Mouse (Mus musculus) lung, adult 2 months (tissue): ENCODE results near the gene Cchcr1. TPM values are rescaled to one million over a fixed set of nuclear protein-coding genes. Genes with fewer than 3 reads are reported as not detected.

ENCODE experiments used
- DNase-seq: peaks from one replicate; pipeline ENCODE4 v3.0.0; 2022
- H3K4me1 ChIP-seq: fragments of 200-500 bp; 2 replicates; pipeline ENCODE4 v1.6.1; 2011; ENCODE audit warnings: low read length; ENCODE audit not compliant: control insufficient read depth, insufficient read depth
- H3K4me3 ChIP-seq: fragments of 200-500 bp; replicated peaks from 2 replicates; pipeline ENCODE3; 2011; ENCODE audit warnings: low read depth, mild to moderate bottlenecking, control low read depth, low read length; ENCODE audit errors: extremely low read depth
- CTCF ChIP-seq: fragments of 200-500 bp; IDR thresholded peaks from 2 replicates; pipeline ENCODE4 v1.5.1; 2011; ENCODE audit warnings: mild to moderate bottlenecking, low read length, control low read depth; ENCODE audit not compliant: insufficient read depth
- POLR2A ChIP-seq: fragments of 200-500 bp; IDR thresholded peaks from 2 replicates; pipeline ENCODE4 v1.6.1; 2011; ENCODE audit warnings: low read depth, mild to moderate bottlenecking, control low read depth, low read length, borderline replicate concordance; ENCODE audit errors: extremely low read depth
- WGBS: fragments of 180-500 bp; shearing (Covaris S2); methylation state at CpG from one replicate; pipeline ENCODE4 v1.1.7; 2018; 5-methylcytosine and 5-hydroxymethylcytosine counted together
- polyA plus RNA-seq: library from polyadenylated mRNA; depleted of rRNA; stranded (reverse); fragments of >200 nt; gene quantifications from 2 replicates; pipeline ENCODE4 v1.2.3, GENCODE M21; 2012

Cchcr1 gene
- polyA plus RNA-seq, 1 experiment = 8.4 TPM

GRCm38 (mm10) chr17:35513886-35514285, 3.0 kb upstream of the Cchcr1 start:
- TF ChIP-seq POLR2A (no peak), CTCF (peak; percentile 69)
- H3K4me3 ChIP-seq = no peak overlapping the region
- H3K4me1 ChIP-seq = no peaks in the 10 kb centered on the region
- DNase-seq = peak; percentile 80
- WGBS = 18% methylated on average over 2 of the region's 2 CpGs

GRCm38 (mm10) chr17:35514756-35515155, 2.1 kb upstream of the Cchcr1 start:
- 72% methylated on average over 6 of the region's 6 CpGs for WGBS
- H3K4me1 ChIP-seq = no peaks in the 10 kb centered on the region
- TF ChIP-seq CTCF (no peak), POLR2A (no peak)
- H3K4me3 ChIP-seq = no peak overlapping the region
- DNase-seq = no peak

GRCm38 (mm10) chr17:35515911-35516640, 824 bp upstream of the Cchcr1 start:
- DNase-seq = no peak
- Histone ChIP-seq H3K4me1 (no peaks in the 10 kb centered on the region), H3K4me3 (peak overlapping the region; percentile 68)
- TF ChIP-seq CTCF (no peak), POLR2A (no peak)
- 7% methylated on average over 25 of the region's 25 CpGs for WGBS

- 8% methylated on average over 12 of the region's 12 CpGs for WGBS
- Histone ChIP-seq H3K4me1 (no peaks in the 10 kb centered on the region), H3K4me3 (no peak overlapping the region)
- TF ChIP-seq CTCF (no peak), POLR2A (no peak)
- DNase-seq = peak; percentile 15
Measured at GRCm38 (mm10) chr17:35517526-35517925, 626 bp downstream of the Cchcr1 start.

- TF ChIP-seq CTCF (no peak), POLR2A (no peak)
- WGBS = 71% methylated on average over 9 of the region's 9 CpGs
- Histone ChIP-seq H3K4me1 (no peaks in the 10 kb centered on the region), H3K4me3 (no peak overlapping the region)
- no peak for DNase-seq
Measured at GRCm38 (mm10) chr17:35524354-35524753, 7.5 kb downstream of the Cchcr1 start.

- Histone ChIP-seq H3K4me1 (no peaks in the 10 kb centered on the region), H3K4me3 (no peak overlapping the region)
- 67% methylated on average over 8 of the region's 8 CpGs for WGBS
- no peak for DNase-seq
- TF ChIP-seq CTCF = no peak
Measured at GRCm38 (mm10) chr17:35526644-35527043, 9.7 kb downstream of the Cchcr1 start.

- H3K4me1 ChIP-seq = no peaks in the 10 kb centered on the region
- WGBS = 9% methylated on average over 3 of the region's 3 CpGs
- no peak overlapping the region for H3K4me3 ChIP-seq
- TF ChIP-seq POLR2A = no peak
- no peak for DNase-seq
Measured at GRCm38 (mm10) chr17:35532360-35532759, 15.5 kb downstream of the Cchcr1 start.

- TF ChIP-seq POLR2A (no peak), CTCF (no peak)
- 20% methylated on average over 7 of the region's 7 CpGs for WGBS
- Histone ChIP-seq H3K4me3 (no peak within 1 kb of the TSS), H3K4me1 (no peaks in the 10 kb centered on the region)
- no peak for DNase-seq
Measured at GRCm38 (mm10) chr17:35532901-35533300, 16.0 kb downstream of the Cchcr1 start, which contains the start of gene Psors1c2. TSS of gene Psors1c2 (plus strand) at chr17:35533201.

- DNase-seq = peak; percentile 63
- Histone ChIP-seq H3K4me3 (no peak overlapping the region), H3K4me1 (no peaks in the 10 kb centered on the region)
- 5% methylated on average over 6 of the region's 6 CpGs for WGBS
- no peak for TF ChIP-seq POLR2A
- peak; percentile 94 for TF ChIP-seq CTCF
Measured at GRCm38 (mm10) chr17:35534343-35534742, 17.4 kb downstream of the Cchcr1 start.

- no peak overlapping the region for H3K4me3 ChIP-seq
- no peak for TF ChIP-seq POLR2A
- no peak for TF ChIP-seq CTCF
- no peaks in the 10 kb centered on the region for H3K4me1 ChIP-seq
- WGBS = 86% methylated on average over 4 of the region's 4 CpGs
- DNase-seq = no peak
Measured at GRCm38 (mm10) chr17:35537421-35537820, 20.5 kb downstream of the Cchcr1 start.

- TF ChIP-seq POLR2A (no peak), CTCF (no peak)
- 80% methylated on average over 1 of the region's 1 CpGs for WGBS
- Histone ChIP-seq H3K4me1 (no peaks in the 10 kb centered on the region), H3K4me3 (no peak overlapping the region)
- DNase-seq = no peak
Measured at GRCm38 (mm10) chr17:35538476-35538875, 21.6 kb downstream of the Cchcr1 start.

- no peaks in the 10 kb centered on the region for H3K4me1 ChIP-seq
- no peak overlapping the region for H3K4me3 ChIP-seq
- no peak for TF ChIP-seq CTCF
- DNase-seq = no peak
- 50% methylated on average over 10 of the region's 10 CpGs for WGBS
Measured at GRCm38 (mm10) chr17:35539540-35539939, 22.6 kb downstream of the Cchcr1 start.
